Mouse (Mus musculus) adrenal gland, postnatal 4 days (tissue): ENCODE results near the gene Npr3. TPM values are rescaled to one million over a fixed set of nuclear protein-coding genes. Genes with fewer than 3 reads are reported as not detected.

Source experiments
- total RNA-seq, 2 experiments: library from RNA; stranded (reverse); gene quantifications; 2 replicates each; pipeline ENCODE4 v1.2.3; 2021

The Npr3 gene
- total RNA-seq, 2 experiments from 2014 or later, result 29.2 to 34.6 TPM

Other genes with a start within 250 kb of the Npr3 start
- gene Sub1, start 89.7 kb upstream of the Npr3 start, total RNA-seq, result 100 to 1,000 TPM; 264 to 270 TPM
- 100 to 1,000 TPM; 180 to 189 TPM for gene Zfr, start 210.5 kb upstream of the Npr3 start, total RNA-seq